Mouse (Mus musculus) adrenal gland (tissue): ENCODE results near the gene Fam214a.

ENCODE experiments used
- intact Hi-C: fragments of 180-260 bp; cut with DNase I; formaldehyde crosslinking; loops from one replicate; pipeline ENCODE4 v1.15.1; 2025

Fam214a gene

GRCm38 (mm10) chr9:75071029-75071705, 118.5 kb downstream of the Fam214a start:
- intact Hi-C loops: loop anchor here (10.0 kb wide), 2 partner anchors 64 to 124 kb away; no protein-coding TSS in a partner anchor

GRCm38 (mm10) chr9:75071706-75072192, 119.1 kb downstream of the Fam214a start:
- intact Hi-C loops: loop anchor here (10.0 kb wide), 2 partner anchors 63 to 123 kb away; no protein-coding TSS in a partner anchor

- intact Hi-C loops: loop anchor here (10.0 kb wide), 2 partner anchors 62 to 122 kb away; no protein-coding TSS in a partner anchor
These were observed 119.7 kb downstream of the Fam214a start for GRCm38 (mm10) chr9:75072361-75072760.

- intact Hi-C loops: loop anchor here (10.0 kb wide), 2 partner anchors 58 to 118 kb away; no protein-coding TSS in a partner anchor
These were observed 124.5 kb downstream of the Fam214a start for GRCm38 (mm10) chr9:75077191-75077590.
